Mouse (Mus musculus) kidney, embryonic 14.5 days (tissue): ENCODE measurements around the gene BC025920. TPM values are rescaled to one million over a fixed set of nuclear protein-coding genes. Genes with fewer than 3 reads are reported as not detected.
A peak's percentile ranks its signal among the peaks of the same experiment; 100 is the strongest.

ENCODE experiments used
- ATAC-seq: fragments of 200-750 bp; cut with Nextera tagmentation; 2 replicates; pipeline ENCODE4 v1.8.0; 2017; ENCODE audit warnings: moderate number of reproducible peaks, mild to moderate bottlenecking, moderate TSS enrichment, moderate library complexity; ENCODE audit not compliant: low FRiP score, low TSS enrichment
- H3K27ac ChIP-seq: fragments of 300-500 bp; sonication (generic); 2 replicates; pipeline ENCODE4 v1.5.1; 2014; ENCODE audit warnings: low read depth, mild to moderate bottlenecking, low read length, moderate library complexity, mixed read lengths
- H3K27me3 ChIP-seq: fragments of 300-500 bp; sonication (generic); 2 replicates; pipeline ENCODE4 v1.6.1; 2014; ENCODE audit warnings: mild to moderate bottlenecking, low read length; ENCODE audit not compliant: control insufficient read depth, insufficient read depth
- H3K36me3 ChIP-seq: fragments of 300-500 bp; sonication (generic); 2 replicates; pipeline ENCODE4 v1.6.1; 2014; ENCODE audit warnings: low read length, mixed read lengths; ENCODE audit not compliant: control insufficient read depth, insufficient read depth
- H3K4me1 ChIP-seq: fragments of 300-500 bp; sonication (generic); 2 replicates; pipeline ENCODE4 v1.6.1; 2014; ENCODE audit warnings: low read length, mixed read lengths; ENCODE audit not compliant: control insufficient read depth, insufficient read depth
- H3K4me2 ChIP-seq: fragments of 300-500 bp; sonication (generic); replicated peaks from 2 replicates; pipeline ENCODE4 v1.6.1; 2014; ENCODE audit warnings: low read depth, mild to moderate bottlenecking, low read length
- H3K4me3 ChIP-seq: fragments of 300-500 bp; sonication (generic); 2 replicates; pipeline ENCODE4 v1.5.1; 2014; ENCODE audit warnings: mild to moderate bottlenecking, low read length
- H3K9ac ChIP-seq: fragments of 300-500 bp; sonication (generic); 2 replicates; pipeline ENCODE4 v1.6.1; 2014; ENCODE audit warnings: low read depth, mild to moderate bottlenecking, low read length, moderate library complexity
- H3K9me3 ChIP-seq: fragments of 300-500 bp; sonication (generic); 2 replicates; pipeline ENCODE4 v1.6.1; 2016; ENCODE audit warnings: low read length; ENCODE audit not compliant: control insufficient read depth
- WGBS: fragments of 180-500 bp; shearing (Covaris S2); extraction: QIAGEN DNeasy Blood & Tissue Kit; methylation state at CpG from one replicate; pipeline ENCODE4 v1.1.7; 2014; 5-methylcytosine and 5-hydroxymethylcytosine counted together
- polyA plus RNA-seq: library from polyadenylated mRNA; unstranded; fragments of >200 nt; fragmentation: Nextera tagmentation; extraction: Ambion mirVana; gene quantifications from 2 replicates; pipeline ENCODE4 v1.2.1, GENCODE M21; 2014

The BC025920 gene
- polyA plus RNA-seq = 0.84 and 0.86 TPM in 2 replicates

- WGBS = 1% methylated on average over 39 of the region's 39 CpGs
- Histone ChIP-seq H3K36me3 (no peaks in the 10 kb centered on the region), H3K9me3 (no peaks in the 10 kb centered on the region; the same call in 1 of the 2 replicates), H3K4me2 (peak within 1 kb of the TSS; percentile 85), H3K4me3 (peak within 1 kb of the TSS; percentile 49), H3K27me3 (no peaks in the 10 kb centered on the region), H3K9ac (peak within 1 kb of the TSS; percentile 58), H3K4me1 (peaks cover 27% of the 10 kb centered on the region), H3K27ac (peak within 1 kb of the TSS; percentile 79)
- ATAC-seq = peak; percentile 84
Observed at GRCm38 (mm10) chr10:81605974-81606751, at the start of gene BC025920. BC025920 (plus strand) TSS chr10:81606270.

DNA sequence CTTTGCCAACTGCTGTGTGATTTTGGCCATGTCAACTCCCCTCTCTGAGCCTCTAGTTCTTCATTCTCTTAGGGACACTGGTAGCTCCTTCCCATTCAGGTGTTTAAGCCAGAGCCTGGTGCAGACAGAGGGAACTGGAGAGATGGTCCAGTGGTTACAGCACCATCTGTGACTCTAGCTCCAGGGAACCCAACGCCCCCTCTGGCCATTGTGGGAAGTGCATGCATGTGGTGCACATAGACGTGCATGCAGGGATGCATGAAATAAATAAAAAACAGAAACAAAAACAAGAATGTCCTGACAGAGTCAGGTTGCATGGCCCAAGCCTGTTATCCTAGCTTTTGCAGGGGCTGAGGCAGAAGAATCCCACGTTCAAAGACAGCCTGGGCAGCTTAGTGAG is 49.8 kb upstream of the BC025920 start:
- 73% methylated on average over 3 of the region's 3 CpGs for WGBS
- H3K4me3 ChIP-seq = no peak overlapping the region
- H3K36me3 ChIP-seq = no peaks in the 10 kb centered on the region
- no peak for ATAC-seq
- no peak overlapping the region for H3K9ac ChIP-seq
- no peaks in the 10 kb centered on the region for H3K9me3 ChIP-seq
- H3K4me1 ChIP-seq = peaks cover 7% of the 10 kb centered on the region
- no peak overlapping the region for H3K27ac ChIP-seq
- no peak overlapping the region for H3K4me2 ChIP-seq
- no peaks in the 10 kb centered on the region for H3K27me3 ChIP-seq

- Histone ChIP-seq H3K36me3 (peaks cover 6% of the 10 kb centered on the region; the same call in 1 of the 2 replicates), H3K4me2 (no peak overlapping the region), H3K4me3 (no peak overlapping the region), H3K27ac (no peak overlapping the region), H3K4me1 (peaks cover 11% of the 10 kb centered on the region), H3K27me3 (no peaks in the 10 kb centered on the region), H3K9ac (no peak overlapping the region), H3K9me3 (no peaks in the 10 kb centered on the region)
- ATAC-seq = no peak
- WGBS = 14% methylated on average over 1 of the region's 1 CpGs
Observed at GRCm38 (mm10) chr10:81557491-81557890, 48.6 kb upstream of the BC025920 start.

DNA sequence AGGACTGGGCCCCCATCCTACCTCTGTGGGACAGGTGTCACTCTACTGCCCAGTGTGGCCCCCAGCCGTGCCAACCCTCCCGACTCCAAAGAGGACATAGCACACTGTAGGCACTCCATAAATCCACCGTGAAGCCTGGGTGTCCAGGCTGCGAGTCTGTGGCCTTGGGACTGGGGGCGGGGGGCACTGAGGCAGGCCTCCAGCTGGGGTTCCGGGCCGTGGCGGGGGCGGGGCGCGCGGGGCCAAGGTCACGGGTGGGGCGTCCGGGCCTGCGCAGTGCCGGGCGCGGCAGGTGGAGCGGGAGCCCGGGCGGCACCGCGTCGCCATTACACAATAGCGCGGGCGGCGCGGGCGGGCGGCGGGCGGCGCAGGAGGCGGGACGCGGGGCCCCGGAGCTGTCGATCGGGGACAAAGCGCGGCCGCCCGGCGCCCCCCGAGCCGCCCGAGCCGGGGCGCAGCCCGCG is 46.9 kb upstream of the BC025920 start, which contains the start of gene Aes:
TSS of gene Aes (plus strand) at position 326 of the 464 bp plus-strand sequence.
- Histone ChIP-seq H3K27me3 (no peaks in the 10 kb centered on the region), H3K4me2 (peak within 1 kb of the TSS; percentile 98), H3K4me3 (peak within 1 kb of the TSS; percentile 96), H3K36me3 (peaks cover 16% of the 10 kb centered on the region; the same call in 1 of the 2 replicates), H3K27ac (peak within 1 kb of the TSS; percentile 95), H3K9ac (peak within 1 kb of the TSS; percentile 98), H3K4me1 (peaks cover 24% of the 10 kb centered on the region), H3K9me3 (no peaks in the 10 kb centered on the region)
- WGBS = 2% methylated on average over 22 of the region's 53 CpGs
- ATAC-seq = peak; percentile 47

- Histone ChIP-seq H3K36me3 (peaks cover 23% of the 10 kb centered on the region), H3K4me2 (peak overlapping the region; percentile 98), H3K9me3 (no peaks in the 10 kb centered on the region), H3K27me3 (no peaks in the 10 kb centered on the region), H3K4me3 (peak overlapping the region; percentile 96), H3K4me1 (peaks cover 31% of the 10 kb centered on the region), H3K9ac (peak overlapping the region; percentile 98), H3K27ac (peak overlapping the region; percentile 95)
- ATAC-seq = peak; percentile 17
- WGBS = 1% methylated on average over 34 of the region's 36 CpGs
Observed at GRCm38 (mm10) chr10:81559627-81560539, 46.2 kb upstream of the BC025920 start.

- 7% methylated on average over 16 of the region's 16 CpGs for WGBS
- H3K4me1 ChIP-seq = peaks cover 40% of the 10 kb centered on the region
- peak overlapping the region; percentile 95; the same call in 1 of the 2 replicates for H3K27ac ChIP-seq
- H3K4me2 ChIP-seq = peak overlapping the region; percentile 98
- peaks cover 33% of the 10 kb centered on the region for H3K36me3 ChIP-seq
- peak; percentile 18 for ATAC-seq
- H3K9me3 ChIP-seq = no peaks in the 10 kb centered on the region
- peak overlapping the region; percentile 96 for H3K4me3 ChIP-seq
- no peaks in the 10 kb centered on the region for H3K27me3 ChIP-seq
- H3K9ac ChIP-seq = peak overlapping the region; percentile 98
Observed at GRCm38 (mm10) chr10:81560719-81561459, 45.2 kb upstream of the BC025920 start.

DNA sequence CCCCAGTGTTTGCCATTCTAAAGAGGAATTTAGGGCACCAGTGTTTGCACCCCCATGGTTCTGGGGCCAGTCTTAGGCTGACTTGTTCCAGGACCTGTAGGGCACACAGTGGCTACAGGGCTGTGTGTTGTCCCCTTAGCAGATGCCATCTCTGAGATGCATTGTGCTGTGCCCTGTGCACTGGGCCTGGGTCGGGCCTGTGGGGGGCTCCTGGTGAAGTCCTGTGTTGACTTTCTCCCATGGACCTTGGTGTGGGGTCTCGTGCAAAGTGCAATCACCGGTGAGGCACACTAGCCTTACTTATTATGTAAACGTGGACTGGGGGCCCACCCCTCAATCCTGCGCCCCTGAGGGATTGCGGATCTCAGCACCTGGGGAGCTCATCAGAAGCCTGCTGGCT is 43.7 kb upstream of the BC025920 start:
- no peaks in the 10 kb centered on the region for H3K9me3 ChIP-seq
- H3K9ac ChIP-seq = no peak overlapping the region
- no peaks in the 10 kb centered on the region for H3K27me3 ChIP-seq
- peaks cover 41% of the 10 kb centered on the region for H3K36me3 ChIP-seq
- H3K4me1 ChIP-seq = peaks cover 40% of the 10 kb centered on the region
- H3K4me2 ChIP-seq = no peak overlapping the region; the same call in 1 of the 2 replicates
- no peak overlapping the region for H3K4me3 ChIP-seq
- no peak for ATAC-seq
- 72% methylated on average over 6 of the region's 6 CpGs for WGBS
- no peak overlapping the region for H3K27ac ChIP-seq

DNA sequence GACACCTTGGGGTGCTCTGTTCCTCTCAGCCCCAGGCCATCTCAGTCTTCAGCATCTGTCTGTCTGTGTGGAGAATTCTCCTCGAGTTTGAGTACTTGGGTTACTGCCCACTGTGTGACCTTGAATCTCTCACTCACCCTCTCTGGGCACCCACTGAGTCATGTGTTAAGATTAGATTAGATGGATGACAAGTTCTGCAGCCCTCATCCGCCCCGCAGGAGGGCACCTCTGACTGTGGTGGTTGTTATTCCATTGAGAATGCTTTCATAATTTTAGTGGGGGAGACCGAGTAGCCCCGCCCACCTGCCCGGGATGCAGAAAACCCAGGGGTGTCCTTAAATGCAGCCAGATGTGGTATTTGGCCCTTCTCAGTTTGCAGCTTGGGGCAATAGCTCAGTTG is 42.6 kb upstream of the BC025920 start:
- peaks cover 50% of the 10 kb centered on the region for H3K4me1 ChIP-seq

More for the DNA sequence above, 42.6 kb upstream of the BC025920 start:
- H3K36me3 ChIP-seq = peaks cover 41% of the 10 kb centered on the region
- H3K4me3 ChIP-seq = no peak overlapping the region; the same call in 1 of the 2 replicates
- H3K9me3 ChIP-seq = no peaks in the 10 kb centered on the region
- H3K4me2 ChIP-seq = peak overlapping the region; percentile 47
- ATAC-seq = no peak
- H3K9ac ChIP-seq = peak overlapping the region; percentile 20; the same call in 1 of the 2 replicates
- peak overlapping the region; percentile 31; the same call in 1 of the 2 replicates for H3K27ac ChIP-seq
- H3K27me3 ChIP-seq = no peaks in the 10 kb centered on the region
- WGBS = 37% methylated on average over 6 of the region's 6 CpGs
